Mouse (Mus musculus): Measurements from ENCODE around the gene Gm28051. TPM values are rescaled to one million over a fixed set of nuclear protein-coding genes. Genes with fewer than 3 reads are reported as not detected.
A peak's percentile ranks its signal among the peaks of the same experiment; 100 is the strongest.

The Gm28051 gene
- total and polyA plus RNA-seq, 3 experiments, result not detected

DNA sequence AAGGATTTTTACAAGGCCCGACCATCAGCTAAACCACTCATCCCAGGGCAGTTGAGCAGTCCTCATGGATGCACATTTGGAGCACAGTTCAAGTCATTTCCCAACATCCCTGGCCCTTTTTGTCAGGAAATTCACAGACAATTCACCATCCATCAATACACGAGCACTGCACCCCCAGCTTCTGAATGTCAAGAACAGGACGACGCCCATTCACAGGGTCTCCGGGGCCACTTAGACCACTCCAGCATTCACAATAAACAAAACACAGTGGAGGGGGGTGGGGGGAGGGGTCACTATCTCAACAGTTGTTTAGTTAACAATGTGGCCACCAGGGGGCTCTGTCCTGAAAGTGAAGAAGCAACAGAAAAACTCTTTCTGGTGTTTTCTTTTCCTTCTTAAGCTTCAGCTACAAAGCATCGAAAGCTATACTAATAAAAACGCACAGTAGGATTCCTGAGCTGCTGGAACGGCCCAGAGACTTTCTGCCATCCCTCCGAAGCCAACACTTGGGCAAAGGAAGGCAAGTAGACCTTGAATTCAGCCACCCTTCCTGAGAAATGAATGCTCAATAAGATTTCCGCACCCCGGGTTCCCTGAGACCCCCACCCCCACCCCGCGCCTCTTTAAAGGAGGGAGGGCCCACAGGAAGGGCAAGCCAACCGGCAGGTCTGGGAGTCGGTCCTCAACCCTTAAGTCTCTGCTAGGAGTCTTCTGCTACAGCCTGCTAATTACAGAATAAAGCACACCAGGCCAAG is 55.0 kb downstream of the Gm28051 start (continued):
- TF ChIP-seq JUND (conservative IDR thresholded peaks at IDR 0.05; ENCODE audit: low read depth, low read length) (0 out of 2 replicates have a peak, but pooled peaks have one; percentile 40), CTCF (conservative IDR thresholded peaks at IDR 0.05 in 1 of 2, IDR thresholded peaks at IDR 0.05 in 1 of 2; ENCODE audit: low read depth in 2 of 2, low read length in 2 of 2) (peak; percentile 10 to 79; a peak in 2 of 4 replicates), MAZ (IDR thresholded peaks at IDR 0.05; ENCODE audit: low read depth, low read length) (peak; percentile 83; the same call in 1 of the 2 replicates), ZNF384 (IDR thresholded peaks at IDR 0.05; ENCODE audit: low read depth, low read length) (peak; percentile 42; the same call in 1 of the 2 replicates), ZMIZ1 (IDR thresholded peaks at IDR 0.05; ENCODE audit: low read depth, low read length) (no peak), POLR2AphosphoS2 (IDR thresholded peaks at IDR 0.05; ENCODE audit: low read depth, low read length) (no peak), PAX5 (IDR thresholded peaks at IDR 0.05; ENCODE audit: low read length) (no peak), ZKSCAN1 (IDR thresholded peaks at IDR 0.05; ENCODE audit: borderline replicate concordance, low read depth, low read length) (no peak), ELF1 (IDR thresholded peaks at IDR 0.05; ENCODE audit: low read depth, low read length) (peak; percentile 18; the same call in 1 of the 2 replicates)

DNA sequence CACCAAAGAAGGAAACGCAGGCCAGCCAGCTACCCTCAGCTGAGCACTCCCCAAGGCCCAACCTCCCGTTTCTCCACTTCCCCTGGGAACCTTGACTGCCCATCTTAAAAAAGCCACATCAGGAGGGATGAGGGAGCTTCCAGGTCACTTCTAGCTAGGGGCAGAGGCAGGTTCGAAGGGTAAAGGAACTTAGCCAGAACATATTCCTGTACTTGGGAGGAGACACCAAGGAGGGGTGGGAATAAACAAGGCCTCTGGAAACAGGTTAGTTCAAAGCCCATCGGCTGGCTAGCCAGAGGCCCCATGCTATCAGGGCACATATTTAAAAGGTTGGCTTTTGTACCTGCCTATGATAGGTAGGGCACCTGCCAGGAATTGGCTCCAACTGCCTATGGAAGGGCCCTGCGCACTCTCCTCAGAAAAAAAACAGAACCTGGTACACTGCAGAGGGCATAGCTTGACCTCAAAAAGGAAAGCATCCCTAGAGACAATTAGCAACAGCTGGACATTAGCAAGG is 55.8 kb downstream of the Gm28051 start:
- Histone ChIP-seq H3K36me3 (replicated peaks in 1 of 2; ENCODE audit: control insufficient read depth in 1 of 2, insufficient read depth in 1 of 2, low read length in 1 of 2) (peaks cover 0 to 10% of the 10 kb centered on the region in 2 experiments), H3K4me2 (ENCODE audit: insufficient read depth, low read depth, poor library complexity, severe bottlenecking) (peak overlapping the region; percentile 13; the same call in 1 of the 2 replicates), H3K4me3 (replicated peaks in 1 of 3; ENCODE audit: low read depth in 2 of 3, low read length in 2 of 3, poor library complexity in 1 of 3) (no peak overlapping the region), H3K27ac (ENCODE audit: insufficient read depth, low read depth) (no peak overlapping the region), H3K9ac (ENCODE audit: insufficient read depth, low read depth) (no peak overlapping the region), H3K27me3 (replicated peaks) (peaks cover 1% of the 10 kb centered on the region), H3K4me1 (ENCODE audit: control insufficient read depth in 1 of 2, insufficient read depth in 2 of 2) (peaks cover 37 to 65% of the 10 kb centered on the region in 2 experiments), H3K9me3 (replicated peaks; ENCODE audit: low read length) (no peaks in the 10 kb centered on the region), H3K79me2 (replicated peaks; ENCODE audit: control insufficient read depth, extremely low read depth, insufficient read depth, poor library complexity, severe bottlenecking) (peaks cover 40% of the 10 kb centered on the region)
- TF ChIP-seq GABPA (IDR thresholded peaks at IDR 0.05; ENCODE audit: insufficient replicate concordance, low read depth, low read length) (no peak), RAD21 (IDR thresholded peaks at IDR 0.05; ENCODE audit: low read depth, low read length) (no peak), JUND (conservative IDR thresholded peaks at IDR 0.05; ENCODE audit: low read depth, low read length) (no peak), ZC3H11A (IDR thresholded peaks at IDR 0.05; ENCODE audit: low read depth, low read length) (no peak)
- in situ Hi-C loops (cut with MboI; ENCODE audit: low pct_ligation_motif_present, low pct_unique_long_range_greater_than_20kb, low sequenced_read_pairs), result no loop called here
- dilution Hi-C loops (cut with MboI; ENCODE audit: extremely low pct_ligation_motif_present, extremely low pct_unique_long_range_greater_than_20kb, low sequenced_read_pairs), result no loop called here
- no peak for DNase-seq (ENCODE audit: extremely low read depth)

- no peak overlapping the region for H3K9ac ChIP-seq (ENCODE audit: insufficient read depth, low read depth)
- H3K27ac ChIP-seq (ENCODE audit: insufficient read depth, low read depth), result no peak overlapping the region
- no peaks in the 10 kb centered on the region for H3K27me3 ChIP-seq (replicated peaks)
- H3K4me1 ChIP-seq (ENCODE audit: control insufficient read depth in 1 of 2, insufficient read depth in 2 of 2), result peaks cover 39 to 70% of the 10 kb centered on the region in 2 experiments
- in situ Hi-C loops (cut with MboI; ENCODE audit: low pct_ligation_motif_present, low pct_unique_long_range_greater_than_20kb, low sequenced_read_pairs), result no loop called here
- peaks cover 41% of the 10 kb centered on the region for H3K79me2 ChIP-seq (replicated peaks; ENCODE audit: control insufficient read depth, extremely low read depth, insufficient read depth, poor library complexity, severe bottlenecking)
- no peak overlapping the region for H3K4me2 ChIP-seq (ENCODE audit: insufficient read depth, low read depth, poor library complexity, severe bottlenecking)
- no peak for DNase-seq (ENCODE audit: extremely low read depth)
- no peak overlapping the region for H3K4me3 ChIP-seq (replicated peaks in 1 of 3; ENCODE audit: low read depth in 2 of 3, low read length in 2 of 3, poor library complexity in 1 of 3)
- no peak for TF ChIP-seq ZC3H11A (IDR thresholded peaks at IDR 0.05; ENCODE audit: low read depth, low read length)
- TF ChIP-seq USF1 (IDR thresholded peaks at IDR 0.05; ENCODE audit: low read depth, low read length), result no peak
- TF ChIP-seq E2F4 (IDR thresholded peaks at IDR 0.05; ENCODE audit: insufficient replicate concordance, low read depth, low read length), result no peak
- no peak for TF ChIP-seq RCOR1 (conservative IDR thresholded peaks at IDR 0.05; ENCODE audit: low read depth, low read length)
- TF ChIP-seq PAX5 (IDR thresholded peaks at IDR 0.05; ENCODE audit: low read length), result no peak
- TF ChIP-seq ETS1 (conservative IDR thresholded peaks at IDR 0.05; ENCODE audit: low read depth, low read length), result no peak
- TF ChIP-seq CTCF (conservative IDR thresholded peaks at IDR 0.05 in 1 of 2, IDR thresholded peaks at IDR 0.05 in 1 of 2; ENCODE audit: low read depth in 2 of 2, low read length in 2 of 2), result no peak
- no peak for TF ChIP-seq UBTF (IDR thresholded peaks at IDR 0.05; ENCODE audit: low read depth, low read length)
- TF ChIP-seq CHD2 (IDR thresholded peaks at IDR 0.05; ENCODE audit: low read length), result no peak
- no peak for TF ChIP-seq ZKSCAN1 (IDR thresholded peaks at IDR 0.05; ENCODE audit: borderline replicate concordance, low read depth, low read length)
- TF ChIP-seq CHD1 (IDR thresholded peaks at IDR 0.05; ENCODE audit: low read depth, low read length), result no peak
- TF ChIP-seq MAFK (IDR thresholded peaks at IDR 0.05; ENCODE audit: insufficient replicate concordance, low read length), result no peak
- no peak for TF ChIP-seq TBP (conservative IDR thresholded peaks at IDR 0.05; ENCODE audit: low read depth, low read length)
- peaks cover 0 to 10% of the 10 kb centered on the region in 2 experiments for H3K36me3 ChIP-seq (replicated peaks in 1 of 2; ENCODE audit: control insufficient read depth in 1 of 2, insufficient read depth in 1 of 2, low read length in 1 of 2)
- dilution Hi-C loops (cut with MboI; ENCODE audit: extremely low pct_ligation_motif_present, extremely low pct_unique_long_range_greater_than_20kb, low sequenced_read_pairs), result no loop called here
- H3K9me3 ChIP-seq (replicated peaks; ENCODE audit: low read length), result no peaks in the 10 kb centered on the region
These were observed 57.1 kb downstream of the Gm28051 start for GRCm38 (mm10) chr12:102700453-102700852.
